9 mouse cellular contexts compared by ENCODE assay signal in genomic region chr9:32698766-32699165, GRCm38 (mm10).
DNase-seq lines count a peak whose midpoint lies in the region; ATAC-seq and TF ChIP-seq lines count a peak whose summit lies in the region.
"Had no signal": no experiment of that assay in that cellular context is flagged by ENCODE, and none has a peak within 500 bp of the region (broad histone marks: within the 10 kb centered on the region; RNA-seq: fewer than 3 reads in every experiment).

No protein-coding gene starts in this region.

- H3K9ac ChIP-seq in liver, embryonic 15.5 days = no peak overlapping the region

- no peaks in the 10 kb centered on the region for H3K36me3 ChIP-seq in liver, embryonic 15.5 days (replicated peaks)

- peak overlapping the region; percentile 71 for H3K27ac ChIP-seq in gastrocnemius, adult 2 months
- no peak overlapping the region for H3K27ac ChIP-seq in embryonic fibroblast, embryonic 13.5 days (ENCODE audit: insufficient read depth, low read length)
- H3K27ac ChIP-seq in liver, embryonic 15.5 days (replicated peaks) = no peak overlapping the region

- no peak for TF ChIP-seq POLR2A in lung, adult 2 months (IDR thresholded peaks at IDR 0.05; ENCODE audit: borderline replicate concordance, extremely low read depth, low read depth, low read length)
- TF ChIP-seq POLR2A in embryonic fibroblast, embryonic 13.5 days (IDR thresholded peaks at IDR 0.05; ENCODE audit: low read depth, low read length) = no peak

- WGBS in lung, adult 2 months = 44% methylated on average over 4 of the region's 4 CpGs
- 56% methylated on average over 4 of the region's 4 CpGs for WGBS in liver, embryonic 15.5 days (ENCODE audit: insufficient replicate concordance)

- H3K27me3 ChIP-seq in liver, embryonic 15.5 days = peaks cover 32% of the 10 kb centered on the region

- intact Hi-C loops in gastrocnemius, adult 2 months (cut with DNase I) = loop anchor here (5.0 kb wide), 1 partner anchor 239 kb away; no protein-coding TSS in a partner anchor

- no peak for ATAC-seq in liver, embryonic 15.5 days (ENCODE audit: insufficient read depth)

- no peaks in the 10 kb centered on the region for H3K9me3 ChIP-seq in liver, embryonic 15.5 days (replicated peaks)

- H3K4me3 ChIP-seq in gastrocnemius, adult 2 months = peak overlapping the region; percentile 95
- H3K4me3 ChIP-seq in lung, adult 2 months (replicated peaks; ENCODE audit: extremely low read depth, low read depth, low read length) = peak overlapping the region; percentile 64
- H3K4me3 ChIP-seq in embryonic fibroblast, embryonic 13.5 days (ENCODE audit: insufficient read depth, low read length) = peak overlapping the region; percentile 41
- H3K4me3 ChIP-seq in liver, embryonic 15.5 days (replicated peaks) = peak overlapping the region; percentile 25; the same call in 1 of the 2 replicates

- peaks cover 23% of the 10 kb centered on the region for H3K4me1 ChIP-seq in lung, adult 2 months (ENCODE audit: control insufficient read depth, insufficient read depth, low read length)
- peaks cover 34% of the 10 kb centered on the region for H3K4me1 ChIP-seq in embryonic fibroblast, embryonic 13.5 days (ENCODE audit: control insufficient read depth, insufficient read depth, low read length)
- peaks cover 22% of the 10 kb centered on the region for H3K4me1 ChIP-seq in liver, embryonic 15.5 days (replicated peaks)

- H3K4me2 ChIP-seq in liver, embryonic 15.5 days = peak overlapping the region; percentile 21; the same call in 1 of the 2 replicates

- TF ChIP-seq CTCF in gastrocnemius, adult 2 months (IDR thresholded peaks at IDR 0.05) = no peak
- TF ChIP-seq CTCF in lung, adult 2 months (IDR thresholded peaks at IDR 0.05; ENCODE audit: insufficient read depth, low read length) = no peak
- no peak for TF ChIP-seq CTCF in embryonic fibroblast, embryonic 13.5 days (IDR thresholded peaks at IDR 0.05; ENCODE audit: borderline replicate concordance, insufficient read depth, low read length)

- no peak for DNase-seq in gastrocnemius, adult 2 months
- no peak for DNase-seq in gastrocnemius, adult 8-10 months (ENCODE audit: low spot score in 2 of 2)
- no peak for DNase-seq in lung, adult 2 months
- DNase-seq in lung, adult 18-20 months = no peak
- DNase-seq in cerebellum, postnatal 25 days = no peak
- no peak for DNase-seq in layer of hippocampus, adult 11-12 months (ENCODE audit: low spot score)
- DNase-seq: kidney, adult 9 months had no signal

Comparison
In these comparisons a context has a peak if more than half of its experiments do, and no peak if none do; other contexts are left out.
1. H3K4me3 ChIP-seq: peak in every context shown above with its lines; median percentile 95 in gastrocnemius, adult 2 months; 64 in lung, adult 2 months; 41 in embryonic fibroblast, embryonic 13.5 days; 25 in liver, embryonic 15.5 days.